Mouse (Mus musculus): Measurements from ENCODE around the gene Esr1. TPM values are rescaled to one million over a fixed set of nuclear protein-coding genes. Genes with fewer than 3 reads are reported as not detected.

The Esr1 gene
- polyA plus RNA-seq, 1 experiment from 2014 or later = 0.34 TPM

DNA sequence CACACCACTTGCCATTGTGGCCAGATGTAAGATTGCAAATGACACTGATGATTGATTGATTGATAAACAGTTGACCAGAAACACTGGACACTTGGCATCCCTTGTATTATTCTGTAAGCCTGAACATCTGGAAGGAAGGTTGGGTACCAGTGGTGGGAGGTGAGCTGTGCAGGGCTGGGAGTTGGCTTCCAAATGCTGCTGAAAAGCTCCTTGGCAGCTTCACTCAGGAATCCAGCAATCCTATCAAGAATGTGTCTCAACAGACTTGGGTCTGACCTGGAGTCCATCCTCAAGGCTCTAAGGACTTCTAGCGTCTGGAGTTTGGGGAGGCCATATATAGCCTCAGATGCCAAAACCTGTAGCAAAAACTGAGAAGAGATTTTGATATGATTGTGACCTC lies 403.6 kb downstream of the Esr1 start:
- ATAC-seq (replicated peaks; ENCODE audit: low FRiP score, low TSS enrichment, low read depth) (no peak), DNase-seq (ENCODE audit: low spot score) (no peak)
- Histone ChIP-seq H3K27me3 (replicated peaks; ENCODE audit: control insufficient read depth, insufficient read depth, low read length) (no peaks in the 10 kb centered on the region), H3K9ac (ENCODE audit: low read length) (no peak overlapping the region), H3K4me3 (ENCODE audit: low read depth, low read length) (no peak overlapping the region), H3K9me3 (ENCODE audit: control insufficient read depth, low read length) (no peaks in the 10 kb centered on the region), H3K4me1 (replicated peaks; ENCODE audit: control insufficient read depth, insufficient read depth, low read length) (no peaks in the 10 kb centered on the region), H3K36me3 (ENCODE audit: control insufficient read depth, insufficient read depth, low read length) (no peaks in the 10 kb centered on the region), H3K27ac (ENCODE audit: low read depth) (no peak overlapping the region), H3K4me2 (ENCODE audit: low read length) (no peak overlapping the region)
- WGBS = 78% methylated on average over 1 of the region's 1 CpGs

DNA sequence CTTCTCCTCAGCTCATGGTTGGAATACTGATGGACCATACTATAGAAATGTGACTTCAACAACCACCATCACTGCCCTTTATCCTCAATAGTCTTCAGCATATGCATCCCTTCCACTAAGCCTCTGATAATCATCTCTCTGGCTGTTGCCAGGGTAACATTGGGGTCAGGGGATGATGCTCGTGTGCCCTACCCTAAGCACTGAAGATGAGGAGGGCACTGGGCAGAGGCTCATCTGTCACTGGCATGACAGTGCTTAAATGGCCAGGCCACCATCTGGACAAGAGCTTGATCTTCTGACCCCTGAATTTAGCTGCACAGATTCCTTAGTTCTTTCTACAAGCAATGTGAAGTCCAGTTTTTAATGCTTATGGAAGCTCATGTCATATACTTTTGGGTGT lies 405.8 kb downstream of the Esr1 start:
- Histone ChIP-seq H3K27ac (ENCODE audit: low read depth) (no peak overlapping the region), H3K9ac (ENCODE audit: low read length) (no peak overlapping the region), H3K9me3 (ENCODE audit: control insufficient read depth, low read length) (no peaks in the 10 kb centered on the region), H3K4me1 (replicated peaks; ENCODE audit: control insufficient read depth, insufficient read depth, low read length) (no peaks in the 10 kb centered on the region), H3K36me3 (ENCODE audit: control insufficient read depth, insufficient read depth, low read length) (peaks cover 3% of the 10 kb centered on the region; the same call in 1 of the 2 replicates), H3K4me2 (ENCODE audit: low read length) (no peak overlapping the region), H3K27me3 (replicated peaks; ENCODE audit: control insufficient read depth, insufficient read depth, low read length) (no peaks in the 10 kb centered on the region), H3K4me3 (ENCODE audit: low read depth, low read length) (no peak overlapping the region)
- 49% methylated on average over 1 of the region's 1 CpGs for WGBS
- ATAC-seq (replicated peaks; ENCODE audit: low FRiP score, low TSS enrichment, low read depth) = no peak
- DNase-seq (ENCODE audit: low spot score) = no peak

DNA sequence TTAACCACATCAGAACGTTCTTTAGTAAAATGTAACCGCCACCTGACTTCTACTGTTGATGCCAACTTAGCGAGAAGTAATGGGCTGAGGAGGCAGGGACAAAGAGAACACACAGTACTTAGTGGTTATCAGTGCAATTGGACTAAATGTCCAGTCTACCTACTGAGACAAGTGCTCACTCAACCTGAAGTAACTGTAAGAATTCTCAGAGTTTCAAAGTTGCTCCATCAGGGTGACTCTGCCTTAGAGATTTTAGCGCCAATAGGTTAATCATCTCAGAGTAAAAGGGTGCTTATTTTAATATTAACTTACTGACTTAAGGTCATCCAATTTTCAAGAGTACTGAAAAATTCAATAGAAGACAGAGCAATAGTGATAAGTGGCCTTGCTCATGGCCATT lies 414.5 kb downstream of the Esr1 start:
- Histone ChIP-seq H3K4me1 (replicated peaks; ENCODE audit: control insufficient read depth, insufficient read depth, low read length) (no peaks in the 10 kb centered on the region), H3K9me3 (ENCODE audit: control insufficient read depth, low read length) (no peaks in the 10 kb centered on the region), H3K27me3 (replicated peaks; ENCODE audit: control insufficient read depth, insufficient read depth, low read length) (no peaks in the 10 kb centered on the region), H3K9ac (ENCODE audit: low read length) (no peak overlapping the region), H3K27ac (ENCODE audit: low read depth) (no peak overlapping the region), H3K4me3 (ENCODE audit: low read depth, low read length) (no peak overlapping the region), H3K4me2 (ENCODE audit: low read length) (no peak overlapping the region), H3K36me3 (ENCODE audit: control insufficient read depth, insufficient read depth, low read length) (peaks cover 7% of the 10 kb centered on the region)
- WGBS = 97% methylated on average over 4 of the region's 4 CpGs
- no peak for ATAC-seq (replicated peaks; ENCODE audit: low FRiP score, low TSS enrichment, low read depth)
- DNase-seq (ENCODE audit: low spot score) = no peak

DNA sequence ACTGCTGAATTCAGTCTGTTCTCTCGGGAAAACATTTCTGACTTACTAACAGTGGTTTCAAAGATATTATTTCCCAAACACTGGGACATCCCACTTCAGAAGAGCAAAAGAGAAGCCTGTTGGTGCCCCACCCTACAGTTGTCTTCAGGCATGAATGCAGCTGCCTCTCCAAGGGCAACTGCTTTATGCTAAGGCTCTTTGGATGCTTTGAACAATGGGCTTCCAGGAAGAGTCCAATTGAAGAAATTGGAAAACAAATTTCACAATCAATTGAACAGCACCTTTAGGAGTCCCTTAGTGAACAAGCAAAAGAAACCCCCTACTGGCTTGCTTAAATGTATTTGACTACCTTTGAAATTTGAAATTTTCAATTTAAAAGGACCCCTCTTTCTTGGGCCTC lies 415.8 kb downstream of the Esr1 start:
- Histone ChIP-seq H3K4me2 (ENCODE audit: low read length) (no peak overlapping the region), H3K36me3 (ENCODE audit: control insufficient read depth, insufficient read depth, low read length) (peaks cover 15% of the 10 kb centered on the region), H3K9ac (ENCODE audit: low read length) (no peak overlapping the region), H3K27ac (ENCODE audit: low read depth) (no peak overlapping the region), H3K9me3 (ENCODE audit: control insufficient read depth, low read length) (no peaks in the 10 kb centered on the region), H3K4me3 (ENCODE audit: low read depth, low read length) (no peak overlapping the region), H3K4me1 (replicated peaks; ENCODE audit: control insufficient read depth, insufficient read depth, low read length) (no peaks in the 10 kb centered on the region), H3K27me3 (replicated peaks; ENCODE audit: control insufficient read depth, insufficient read depth, low read length) (no peaks in the 10 kb centered on the region)
- DNase-seq (ENCODE audit: low spot score) = no peak
- 85% methylated on average over 1 of the region's 1 CpGs for WGBS
- ATAC-seq (replicated peaks; ENCODE audit: low FRiP score, low TSS enrichment, low read depth) = no peak

DNA sequence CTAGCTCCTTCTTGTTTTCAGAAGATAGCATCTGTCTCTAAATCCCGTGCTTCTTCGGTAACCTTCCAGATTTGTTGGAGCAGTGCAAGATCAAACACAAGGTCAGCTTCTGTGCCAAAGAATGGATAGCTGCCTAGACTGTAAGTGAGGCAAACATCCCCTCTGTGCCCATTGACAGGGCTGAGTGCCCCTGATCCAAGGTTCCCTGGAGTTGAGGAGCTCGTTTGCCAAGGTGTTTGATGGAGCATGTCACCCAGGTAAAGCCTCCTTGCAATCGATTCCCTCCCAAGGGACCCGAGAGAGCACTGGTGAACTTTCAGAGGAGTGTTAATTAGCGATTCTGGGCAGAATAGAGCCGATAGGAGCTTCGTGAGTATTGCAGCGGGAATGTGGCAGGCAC lies 416.9 kb downstream of the Esr1 start:
- Histone ChIP-seq H3K36me3 (ENCODE audit: control insufficient read depth, insufficient read depth, low read length) (peaks cover 26% of the 10 kb centered on the region), H3K9ac (ENCODE audit: low read length) (no peak overlapping the region), H3K4me3 (ENCODE audit: low read depth, low read length) (no peak overlapping the region), H3K27me3 (replicated peaks; ENCODE audit: control insufficient read depth, insufficient read depth, low read length) (no peaks in the 10 kb centered on the region), H3K27ac (ENCODE audit: low read depth) (no peak overlapping the region), H3K4me1 (replicated peaks; ENCODE audit: control insufficient read depth, insufficient read depth, low read length) (no peaks in the 10 kb centered on the region), H3K4me2 (ENCODE audit: low read length) (no peak overlapping the region), H3K9me3 (ENCODE audit: control insufficient read depth, low read length) (no peaks in the 10 kb centered on the region)
- ATAC-seq (replicated peaks; ENCODE audit: low FRiP score, low TSS enrichment, low read depth) (no peak), DNase-seq (ENCODE audit: low spot score) (no peak)
- WGBS = 89% methylated on average over 9 of the region's 9 CpGs

DNA sequence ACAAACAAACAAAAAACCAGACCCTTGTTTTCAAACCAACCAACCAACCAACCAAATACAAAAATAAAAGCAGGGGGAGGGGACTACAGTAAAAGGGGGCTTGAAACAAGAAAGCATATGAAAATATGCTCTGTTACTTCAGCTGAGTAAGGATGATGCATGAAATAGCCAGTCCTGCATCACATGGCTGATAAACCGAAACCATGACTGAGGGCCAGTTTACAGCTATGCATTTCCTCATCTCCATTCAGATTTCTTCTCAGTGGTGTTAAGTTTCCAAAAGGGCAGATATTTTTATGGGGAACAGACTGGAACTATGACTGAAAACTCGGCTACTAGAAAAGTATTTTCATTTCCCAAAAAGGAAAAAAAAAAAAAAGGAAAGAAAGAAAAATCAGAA lies 417.8 kb downstream of the Esr1 start:
- no peaks in the 10 kb centered on the region for H3K4me1 ChIP-seq (replicated peaks; ENCODE audit: control insufficient read depth, insufficient read depth, low read length)
- no peak overlapping the region for H3K4me3 ChIP-seq (ENCODE audit: low read depth, low read length)
- H3K27me3 ChIP-seq (replicated peaks; ENCODE audit: control insufficient read depth, insufficient read depth, low read length) = no peaks in the 10 kb centered on the region
- H3K4me2 ChIP-seq (ENCODE audit: low read length) = no peak overlapping the region
- no peak overlapping the region for H3K27ac ChIP-seq (ENCODE audit: low read depth)
- ATAC-seq (replicated peaks; ENCODE audit: low FRiP score, low TSS enrichment, low read depth) = no peak
- 74% methylated on average over 2 of the region's 2 CpGs for WGBS
- H3K9ac ChIP-seq (ENCODE audit: low read length) = no peak overlapping the region
- H3K36me3 ChIP-seq (ENCODE audit: control insufficient read depth, insufficient read depth, low read length) = peaks cover 29% of the 10 kb centered on the region
- DNase-seq (ENCODE audit: low spot score) = no peak
- no peaks in the 10 kb centered on the region for H3K9me3 ChIP-seq (ENCODE audit: control insufficient read depth, low read length)

DNA sequence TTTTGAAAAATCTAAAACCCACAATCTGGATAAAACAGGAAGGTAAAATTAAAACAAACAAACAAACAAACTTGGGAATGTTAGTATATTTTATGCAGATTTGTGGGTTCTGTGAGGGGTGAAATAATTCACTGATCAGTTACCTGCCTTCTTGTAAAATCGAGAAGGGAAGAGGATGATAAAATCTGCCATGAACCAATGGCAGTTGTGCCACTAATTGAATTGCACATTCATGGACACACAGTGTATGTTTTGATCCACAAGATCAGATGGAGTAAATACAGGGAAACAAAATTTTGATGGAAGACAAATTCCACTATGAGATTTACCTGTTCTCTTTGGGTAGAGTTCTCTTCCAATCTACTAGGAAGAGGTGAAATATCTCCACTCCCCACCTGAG lies 418.5 kb downstream of the Esr1 start:
- Histone ChIP-seq H3K27me3 (replicated peaks; ENCODE audit: control insufficient read depth, insufficient read depth, low read length) (no peaks in the 10 kb centered on the region), H3K36me3 (ENCODE audit: control insufficient read depth, insufficient read depth, low read length) (peaks cover 33% of the 10 kb centered on the region), H3K4me1 (replicated peaks; ENCODE audit: control insufficient read depth, insufficient read depth, low read length) (no peaks in the 10 kb centered on the region), H3K4me2 (ENCODE audit: low read length) (no peak overlapping the region), H3K9me3 (ENCODE audit: control insufficient read depth, low read length) (no peaks in the 10 kb centered on the region), H3K27ac (ENCODE audit: low read depth) (no peak overlapping the region), H3K9ac (ENCODE audit: low read length) (no peak overlapping the region), H3K4me3 (ENCODE audit: low read depth, low read length) (no peak overlapping the region)
- WGBS = 91% methylated on average over 1 of the region's 1 CpGs
- ATAC-seq (replicated peaks; ENCODE audit: low FRiP score, low TSS enrichment, low read depth) (no peak), DNase-seq (ENCODE audit: low spot score) (no peak)

DNA sequence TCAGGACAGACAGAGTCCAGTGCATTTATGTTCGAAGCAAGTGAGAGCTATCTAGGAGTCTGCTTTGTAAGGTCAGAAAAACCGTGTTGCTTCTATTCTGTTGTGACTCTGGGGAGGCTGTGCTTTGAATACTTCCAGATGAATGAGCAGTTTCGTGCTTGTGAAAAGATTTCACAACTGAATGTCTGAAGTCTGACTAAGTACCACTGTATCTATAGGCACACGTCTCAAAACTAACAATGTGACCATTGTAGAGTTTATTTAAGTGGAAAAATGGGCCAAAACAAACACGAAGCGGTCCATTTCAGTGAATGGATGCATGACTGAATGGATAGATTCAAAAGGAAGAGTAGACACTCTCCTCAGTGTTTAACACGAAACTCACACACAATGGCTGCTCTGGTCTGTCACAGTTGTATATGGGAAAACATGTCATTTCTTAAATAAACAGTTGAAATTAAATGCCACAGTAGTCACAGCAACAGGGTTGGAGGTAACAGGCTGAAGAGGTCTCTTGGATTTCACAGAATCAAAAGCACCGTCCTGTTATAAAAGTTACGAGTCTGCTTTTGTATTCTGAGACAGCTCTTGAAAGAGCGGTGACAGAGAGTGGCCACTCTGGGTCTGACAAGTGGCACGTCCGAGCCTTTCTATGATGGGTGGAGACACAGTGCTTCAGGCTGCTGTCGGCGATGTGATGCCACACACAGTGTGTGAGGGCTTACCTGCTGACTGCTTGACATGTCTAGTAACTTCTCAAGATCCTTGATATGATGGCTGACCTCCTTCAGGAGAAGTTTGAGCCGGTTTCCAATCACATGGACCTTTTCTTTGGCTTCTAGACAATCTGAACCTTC lies 421.0 kb downstream of the Esr1 start:
- DNase-seq (ENCODE audit: low spot score) (no peak), ATAC-seq (replicated peaks; ENCODE audit: low FRiP score, low TSS enrichment, low read depth) (no peak)
- no peak overlapping the region for H3K27ac ChIP-seq (ENCODE audit: low read depth)
- H3K36me3 ChIP-seq (ENCODE audit: control insufficient read depth, insufficient read depth, low read length) = peaks cover 43% of the 10 kb centered on the region
- H3K4me2 ChIP-seq (ENCODE audit: low read length) = no peak overlapping the region
- WGBS = 87% methylated on average over 15 of the region's 15 CpGs
- H3K27me3 ChIP-seq (replicated peaks; ENCODE audit: control insufficient read depth, insufficient read depth, low read length) = no peaks in the 10 kb centered on the region
- H3K4me3 ChIP-seq (ENCODE audit: low read depth, low read length) = no peak overlapping the region
- H3K4me1 ChIP-seq (replicated peaks; ENCODE audit: control insufficient read depth, insufficient read depth, low read length) = no peaks in the 10 kb centered on the region
- no peak overlapping the region for H3K9ac ChIP-seq (ENCODE audit: low read length)
- no peaks in the 10 kb centered on the region for H3K9me3 ChIP-seq (ENCODE audit: control insufficient read depth, low read length)

DNA sequence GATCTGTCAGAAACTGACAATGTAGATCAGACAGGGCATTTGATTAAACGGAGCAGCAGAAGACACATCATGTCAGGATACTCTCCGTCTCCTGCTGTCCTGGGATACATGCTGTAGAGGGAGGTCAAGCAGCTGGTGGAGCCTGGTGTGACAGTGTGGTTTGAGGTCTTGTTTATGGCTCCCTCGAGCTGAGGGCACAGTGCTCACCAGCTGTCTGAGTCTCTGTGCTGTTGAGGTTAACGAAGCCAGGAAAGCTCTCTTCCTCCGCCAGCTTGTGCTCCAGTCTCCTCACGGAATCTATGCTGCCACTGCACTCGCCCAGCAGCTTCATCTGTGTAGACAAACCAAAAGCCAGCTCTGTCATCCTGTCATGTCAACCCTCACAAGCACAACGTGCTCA lies 429.9 kb downstream of the Esr1 start:
- WGBS = 73% methylated on average over 8 of the region's 8 CpGs

More for the DNA sequence above, 429.9 kb downstream of the Esr1 start:
- H3K9me3 ChIP-seq (ENCODE audit: control insufficient read depth, low read length) = no peaks in the 10 kb centered on the region
- ATAC-seq (replicated peaks; ENCODE audit: low FRiP score, low TSS enrichment, low read depth) (no peak), DNase-seq (ENCODE audit: low spot score) (no peak)
- H3K4me2 ChIP-seq (ENCODE audit: low read length) = no peak overlapping the region
- H3K27ac ChIP-seq (ENCODE audit: low read depth) = no peak overlapping the region
- H3K9ac ChIP-seq (ENCODE audit: low read length) = no peak overlapping the region
- H3K4me3 ChIP-seq (ENCODE audit: low read depth, low read length) = no peak overlapping the region
- no peaks in the 10 kb centered on the region for H3K4me1 ChIP-seq (replicated peaks; ENCODE audit: control insufficient read depth, insufficient read depth, low read length)
- peaks cover 54% of the 10 kb centered on the region for H3K36me3 ChIP-seq (ENCODE audit: control insufficient read depth, insufficient read depth, low read length)
- H3K27me3 ChIP-seq (replicated peaks; ENCODE audit: control insufficient read depth, insufficient read depth, low read length) = no peaks in the 10 kb centered on the region
